Mouse (Mus musculus): ENCODE measurements around the gene 4930415O20Rik. TPM values are rescaled to one million over a fixed set of nuclear protein-coding genes. Genes with fewer than 3 reads are reported as not detected.
A peak's percentile ranks its signal among the peaks of the same experiment; 100 is the strongest.

The 4930415O20Rik gene
- polyA plus RNA-seq, 1 experiment from 2014 or later: not detected

DNA sequence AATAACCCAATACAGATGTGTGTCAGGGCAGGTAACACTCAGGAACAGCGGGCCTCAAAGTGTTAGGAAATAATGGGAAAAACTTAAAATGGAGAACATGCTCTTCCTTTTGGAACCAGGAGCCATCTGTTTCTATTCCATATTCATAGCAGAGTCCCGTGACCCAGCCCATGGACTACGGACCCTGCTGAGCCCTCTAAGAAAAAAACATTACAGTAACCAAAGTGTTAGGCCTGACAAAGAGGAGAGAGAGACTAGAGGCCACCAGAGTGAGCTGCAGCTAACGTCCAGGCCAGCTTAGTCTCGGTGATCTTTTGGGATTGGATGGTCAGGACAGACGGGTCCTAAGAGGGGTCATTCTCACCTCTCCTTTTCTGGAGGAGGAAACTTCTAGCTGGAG, 44.2 kb downstream of the 4930415O20Rik start:
- H3K4me3 ChIP-seq (ENCODE audit: low read depth, low read length): no peak overlapping the region
- no peaks in the 10 kb centered on the region for H3K4me1 ChIP-seq (replicated peaks; ENCODE audit: control insufficient read depth, insufficient read depth, low read length)
- WGBS: 50% methylated on average over 6 of the region's 6 CpGs
- H3K9me3 ChIP-seq (ENCODE audit: control insufficient read depth, low read length): no peaks in the 10 kb centered on the region
- ATAC-seq (ENCODE audit: low FRiP score) (no peak), DNase-seq (ENCODE audit: low spot score) (no peak)
- 0 out of 2 replicates have a peak overlapping the region, but pooled peaks have one; percentile 2 for H3K9ac ChIP-seq (ENCODE audit: low read depth, low read length)
- no peaks in the 10 kb centered on the region for H3K36me3 ChIP-seq (ENCODE audit: control insufficient read depth, insufficient read depth, low read length)
- H3K27me3 ChIP-seq (ENCODE audit: control insufficient read depth, insufficient read depth, low read length): no peaks in the 10 kb centered on the region; the same call in 1 of the 2 replicates
- H3K27ac ChIP-seq (ENCODE audit: low read depth, low read length): no peak overlapping the region
- H3K4me2 ChIP-seq (replicated peaks; ENCODE audit: low read depth, low read length): no peak overlapping the region

DNA sequence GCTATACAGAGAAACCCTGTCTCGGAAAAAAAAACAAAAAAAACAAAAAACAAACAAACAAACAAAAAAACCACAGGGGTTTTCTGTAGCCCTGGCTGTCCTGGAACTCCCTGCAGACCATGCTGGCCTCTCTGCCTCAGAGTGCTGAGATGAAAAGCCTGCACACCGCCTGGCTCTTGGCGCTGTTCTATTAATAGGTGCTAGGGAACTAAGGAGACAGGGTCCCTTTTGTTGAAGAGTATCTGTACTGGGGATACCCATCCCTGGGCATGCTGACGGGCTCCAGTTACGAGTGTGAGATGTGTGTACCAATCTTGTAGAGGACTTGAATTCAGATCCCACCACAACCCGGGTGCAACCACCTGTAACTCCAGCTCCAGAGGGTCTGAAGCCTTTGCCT, 44.9 kb downstream of the 4930415O20Rik start:
- DNase-seq (ENCODE audit: low spot score) (no peak), ATAC-seq (ENCODE audit: low FRiP score) (no peak)
- no peak overlapping the region for H3K27ac ChIP-seq (ENCODE audit: low read depth, low read length)

DNA sequence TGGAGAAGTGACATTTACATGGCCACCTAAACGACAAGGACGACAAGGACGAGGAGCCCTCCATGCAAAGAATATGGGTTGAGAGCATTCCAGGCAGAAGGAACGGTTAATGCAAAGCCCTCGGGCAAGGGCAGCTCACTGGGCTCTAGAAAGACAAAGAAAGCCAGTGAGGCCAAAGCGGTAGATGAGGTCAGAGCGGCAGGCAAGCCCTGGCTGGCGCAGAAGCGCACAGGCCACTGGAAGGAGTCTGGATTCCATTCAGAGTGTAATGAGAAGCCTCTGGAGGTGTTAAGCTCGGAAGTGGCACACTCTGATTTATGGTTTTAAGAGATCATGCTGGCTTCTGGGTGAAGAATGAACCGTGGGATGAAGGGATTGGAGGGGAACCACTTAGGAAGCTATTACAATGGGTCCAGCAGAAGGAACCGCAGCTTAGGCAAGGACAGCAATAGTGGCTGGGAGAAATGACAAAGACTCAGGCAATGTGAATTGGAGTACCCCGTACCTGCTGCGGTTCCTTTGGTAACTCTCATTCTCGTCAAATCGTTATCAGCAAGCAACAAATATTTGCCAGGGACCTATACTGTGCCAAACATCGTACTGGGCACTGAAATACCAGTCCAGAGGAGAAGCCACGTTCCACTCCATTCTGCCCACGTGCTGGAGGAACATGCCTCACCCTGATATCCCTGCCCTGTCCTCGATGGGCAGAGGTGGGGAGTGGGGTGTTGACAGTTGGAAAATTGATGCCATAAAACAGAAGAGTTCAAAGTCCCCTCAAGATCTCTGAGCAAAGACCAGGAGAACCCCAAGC, 45.8 kb downstream of the 4930415O20Rik start:
- Histone ChIP-seq H3K4me2 (replicated peaks; ENCODE audit: low read depth, low read length) (no peak overlapping the region), H3K4me3 (ENCODE audit: low read depth, low read length) (no peak overlapping the region), H3K4me1 (replicated peaks; ENCODE audit: control insufficient read depth, insufficient read depth, low read length) (no peaks in the 10 kb centered on the region), H3K27ac (ENCODE audit: low read depth, low read length) (no peak overlapping the region), H3K9ac (ENCODE audit: low read depth, low read length) (no peak overlapping the region), H3K9me3 (ENCODE audit: control insufficient read depth, low read length) (no peaks in the 10 kb centered on the region), H3K27me3 (ENCODE audit: control insufficient read depth, insufficient read depth, low read length) (no peaks in the 10 kb centered on the region; the same call in 1 of the 2 replicates), H3K36me3 (ENCODE audit: control insufficient read depth, insufficient read depth, low read length) (no peaks in the 10 kb centered on the region)
- DNase-seq (ENCODE audit: low spot score) (no peak), ATAC-seq (ENCODE audit: low FRiP score) (peak; percentile 25; the same call in 1 of the 2 replicates)
- WGBS: 48% methylated on average over 20 of the region's 20 CpGs

More for the DNA sequence above, 44.9 kb downstream of the 4930415O20Rik start:
- 65% methylated on average over 6 of the region's 6 CpGs for WGBS
- Histone ChIP-seq H3K4me2 (replicated peaks; ENCODE audit: low read depth, low read length) (no peak overlapping the region), H3K4me3 (ENCODE audit: low read depth, low read length) (no peak overlapping the region), H3K36me3 (ENCODE audit: control insufficient read depth, insufficient read depth, low read length) (no peaks in the 10 kb centered on the region), H3K9ac (ENCODE audit: low read depth, low read length) (no peak overlapping the region), H3K4me1 (replicated peaks; ENCODE audit: control insufficient read depth, insufficient read depth, low read length) (no peaks in the 10 kb centered on the region), H3K27me3 (ENCODE audit: control insufficient read depth, insufficient read depth, low read length) (no peaks in the 10 kb centered on the region; the same call in 1 of the 2 replicates), H3K9me3 (ENCODE audit: control insufficient read depth, low read length) (no peaks in the 10 kb centered on the region)

GRCm38 (mm10) chr15:98617176-98617537, 46.4 kb downstream of the 4930415O20Rik start:
- H3K27ac ChIP-seq (ENCODE audit: low read depth, low read length): no peak overlapping the region
- peak; percentile 93 for DNase-seq (ENCODE audit: low spot score)
- under 1% methylated on average over 12 of the region's 12 CpGs for WGBS
- no peak overlapping the region for H3K9ac ChIP-seq (ENCODE audit: low read depth, low read length)
- 0 out of 2 replicates have a peak, but pooled peaks have one; percentile 17 for ATAC-seq (ENCODE audit: low FRiP score)
- H3K36me3 ChIP-seq (ENCODE audit: control insufficient read depth, insufficient read depth, low read length): no peaks in the 10 kb centered on the region
- H3K4me1 ChIP-seq (replicated peaks; ENCODE audit: control insufficient read depth, insufficient read depth, low read length): no peaks in the 10 kb centered on the region; the same call in 1 of the 2 replicates
- no peaks in the 10 kb centered on the region for H3K9me3 ChIP-seq (ENCODE audit: control insufficient read depth, low read length)
- H3K27me3 ChIP-seq (ENCODE audit: control insufficient read depth, insufficient read depth, low read length): no peaks in the 10 kb centered on the region; the same call in 1 of the 2 replicates
- no peak overlapping the region for H3K4me3 ChIP-seq (ENCODE audit: low read depth, low read length)
- no peak overlapping the region for H3K4me2 ChIP-seq (replicated peaks; ENCODE audit: low read depth, low read length)

GRCm38 (mm10) chr15:98622199-98622598, 51.4 kb downstream of the 4930415O20Rik start:
- H3K36me3 ChIP-seq (ENCODE audit: control insufficient read depth, insufficient read depth, low read length): no peaks in the 10 kb centered on the region
- no peaks in the 10 kb centered on the region; the same call in 1 of the 2 replicates for H3K27me3 ChIP-seq (ENCODE audit: control insufficient read depth, insufficient read depth, low read length)
- 10% methylated on average over 7 of the region's 7 CpGs for WGBS
- H3K4me3 ChIP-seq (ENCODE audit: low read depth, low read length): no peak overlapping the region
- H3K9ac ChIP-seq (ENCODE audit: low read depth, low read length): no peak overlapping the region
- DNase-seq (ENCODE audit: low spot score) (no peak), ATAC-seq (ENCODE audit: low FRiP score) (no peak)
- no peaks in the 10 kb centered on the region; the same call in 1 of the 2 replicates for H3K4me1 ChIP-seq (replicated peaks; ENCODE audit: control insufficient read depth, insufficient read depth, low read length)
- no peaks in the 10 kb centered on the region for H3K9me3 ChIP-seq (ENCODE audit: control insufficient read depth, low read length)
- H3K4me2 ChIP-seq (replicated peaks; ENCODE audit: low read depth, low read length): no peak overlapping the region
- no peak overlapping the region for H3K27ac ChIP-seq (ENCODE audit: low read depth, low read length)

DNA sequence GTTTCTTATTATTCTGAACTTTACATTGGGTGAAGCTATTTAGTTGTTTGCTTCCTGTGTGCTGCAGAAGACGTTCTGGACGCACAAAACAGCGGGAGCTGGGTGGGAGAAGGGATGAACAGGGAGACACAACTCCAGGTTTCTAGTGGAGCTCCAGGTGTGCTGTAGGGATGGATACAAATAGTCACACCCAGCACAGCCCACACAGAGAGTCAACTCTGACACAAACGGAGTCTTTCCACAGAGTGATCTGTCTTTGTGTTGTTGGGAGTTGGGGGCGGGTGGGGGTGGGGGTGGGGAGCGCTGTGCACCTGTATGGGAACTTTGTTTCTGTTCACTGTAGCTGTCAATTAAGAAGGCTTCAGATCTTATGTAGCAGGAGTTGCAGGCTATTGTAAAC, 51.9 kb downstream of the 4930415O20Rik start:
- Histone ChIP-seq H3K4me1 (replicated peaks; ENCODE audit: control insufficient read depth, insufficient read depth, low read length) (no peaks in the 10 kb centered on the region; the same call in 1 of the 2 replicates), H3K9me3 (ENCODE audit: control insufficient read depth, low read length) (no peaks in the 10 kb centered on the region), H3K27ac (ENCODE audit: low read depth, low read length) (no peak overlapping the region), H3K27me3 (ENCODE audit: control insufficient read depth, insufficient read depth, low read length) (no peaks in the 10 kb centered on the region; the same call in 1 of the 2 replicates), H3K4me3 (ENCODE audit: low read depth, low read length) (no peak overlapping the region), H3K4me2 (replicated peaks; ENCODE audit: low read depth, low read length) (no peak overlapping the region), H3K36me3 (ENCODE audit: control insufficient read depth, insufficient read depth, low read length) (no peaks in the 10 kb centered on the region), H3K9ac (ENCODE audit: low read depth, low read length) (no peak overlapping the region)
- ATAC-seq (ENCODE audit: low FRiP score) (no peak), DNase-seq (ENCODE audit: low spot score) (no peak)
- WGBS: 22% methylated on average over 6 of the region's 6 CpGs

DNA sequence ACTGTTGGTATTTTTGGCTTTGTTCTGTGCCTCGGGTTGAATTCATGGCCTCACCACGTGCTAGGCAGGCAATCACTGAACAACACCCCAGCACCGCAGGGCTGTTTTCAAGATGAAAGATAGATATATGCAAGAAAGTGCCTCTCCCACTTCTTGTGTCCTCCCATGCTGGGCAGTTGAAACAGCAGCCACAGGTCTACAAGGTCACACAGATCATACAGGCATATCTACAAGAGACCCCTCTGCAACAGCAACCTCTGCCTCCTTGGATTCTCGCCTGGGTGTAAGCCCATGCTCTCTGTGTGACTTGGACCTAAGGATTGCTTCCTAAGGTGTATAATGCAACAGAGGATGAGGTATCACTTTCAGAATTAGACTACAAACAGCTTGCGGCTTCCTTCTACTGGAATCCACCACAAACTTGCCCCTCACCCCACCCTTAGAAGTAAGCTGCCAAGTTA, 52.6 kb downstream of the 4930415O20Rik start:
- no peak for DNase-seq (ENCODE audit: low spot score)
- Histone ChIP-seq H3K4me1 (replicated peaks; ENCODE audit: control insufficient read depth, insufficient read depth, low read length) (peaks cover under 1% of the 10 kb centered on the region), H3K9me3 (ENCODE audit: control insufficient read depth, low read length) (no peaks in the 10 kb centered on the region), H3K36me3 (ENCODE audit: control insufficient read depth, insufficient read depth, low read length) (no peaks in the 10 kb centered on the region), H3K27ac (ENCODE audit: low read depth, low read length) (no peak overlapping the region), H3K9ac (ENCODE audit: low read depth, low read length) (no peak overlapping the region), H3K27me3 (ENCODE audit: control insufficient read depth, insufficient read depth, low read length) (no peaks in the 10 kb centered on the region), H3K4me2 (replicated peaks; ENCODE audit: low read depth, low read length) (no peak overlapping the region), H3K4me3 (ENCODE audit: low read depth, low read length) (no peak overlapping the region)
- ATAC-seq (ENCODE audit: low FRiP score): no peak
- 51% methylated on average over 5 of the region's 5 CpGs for WGBS

- DNase-seq (ENCODE audit: low spot score) (no peak), ATAC-seq (ENCODE audit: low FRiP score) (no peak)
- Histone ChIP-seq H3K27ac (ENCODE audit: low read depth, low read length) (no peak overlapping the region), H3K4me1 (replicated peaks; ENCODE audit: control insufficient read depth, insufficient read depth, low read length) (peaks cover 8% of the 10 kb centered on the region), H3K9me3 (ENCODE audit: control insufficient read depth, low read length) (no peaks in the 10 kb centered on the region), H3K4me2 (replicated peaks; ENCODE audit: low read depth, low read length) (no peak overlapping the region), H3K27me3 (ENCODE audit: control insufficient read depth, insufficient read depth, low read length) (peaks cover 13% of the 10 kb centered on the region), H3K4me3 (ENCODE audit: low read depth, low read length) (no peak overlapping the region), H3K9ac (ENCODE audit: low read depth, low read length) (no peak overlapping the region), H3K36me3 (ENCODE audit: control insufficient read depth, insufficient read depth, low read length) (no peaks in the 10 kb centered on the region)
- 24% methylated on average over 8 of the region's 8 CpGs for WGBS
Observed at GRCm38 (mm10) chr15:98626078-98626477, 55.3 kb downstream of the 4930415O20Rik start.

All from hindbrain, embryonic 11.5 days (tissue).